Mouse (Mus musculus): ENCODE results near the gene Maml3. TPM values are rescaled to one million over a fixed set of nuclear protein-coding genes. Genes with fewer than 3 reads are reported as not detected.

Maml3 gene
- total RNA-seq, 1 experiment, result 1.2 TPM

DNA sequence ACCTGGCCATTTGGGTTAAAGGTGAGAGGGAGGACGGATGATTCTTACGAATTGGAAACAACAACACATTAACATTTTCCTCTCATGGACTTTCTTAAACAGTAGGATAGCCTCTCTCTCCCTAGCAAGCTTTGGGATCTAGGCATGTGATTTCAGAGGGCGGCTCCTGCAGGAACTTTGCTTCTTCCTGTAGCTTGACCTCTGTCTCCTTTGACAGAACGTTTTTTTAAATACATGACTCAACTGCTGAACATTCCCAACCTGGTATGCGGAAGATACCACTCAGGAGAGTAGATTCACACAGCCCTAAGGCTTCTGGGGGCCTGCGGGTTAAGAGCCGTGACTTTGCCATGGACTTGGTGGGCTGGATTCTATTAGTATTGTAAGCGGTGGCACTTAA lies 455.4 kb downstream of the Maml3 start:
- Histone ChIP-seq H3K9ac (ENCODE audit: insufficient read depth, low read depth, low read length, poor library complexity, severe bottlenecking) (no peak overlapping the region), H3K36me3 (ENCODE audit: control insufficient read depth, insufficient read depth, low read length, poor library complexity, severe bottlenecking) (no peaks in the 10 kb centered on the region), H3K9me3 (ENCODE audit: control insufficient read depth, insufficient read depth, low read depth, low read length) (no peaks in the 10 kb centered on the region), H3K4me3 (ENCODE audit: insufficient read depth in 1 of 2, low read depth in 1 of 2, low read length in 2 of 2, poor library complexity in 1 of 2, severe bottlenecking in 1 of 2) (no peak overlapping the region), H3K4me1 (ENCODE audit: control insufficient read depth in 2 of 2, insufficient read depth in 2 of 2, low read length in 2 of 2, poor library complexity in 1 of 2) (peaks cover 3 to 6% of the 10 kb centered on the region in 2 experiments; a peak in 3 of 4 replicates), H3K27ac (ENCODE audit: insufficient read depth, low read depth, low read length, poor library complexity, severe bottlenecking) (no peak overlapping the region)
- no peak for DNase-seq (ENCODE audit: low read depth, low spot score)
- in situ Hi-C loops (cut with MboI; ENCODE audit: low sequenced_read_pairs in 2 of 2, unreplicated experiment in 2 of 2), result loop anchor here in 1 of 2 experiments (10.0 kb wide), 1 partner anchor 65 kb away; no protein-coding TSS in a partner anchor
- TF ChIP-seq CHD2 (IDR thresholded peaks at IDR 0.05; ENCODE audit: low read depth, low read length) (no peak), ZNF384 (IDR thresholded peaks at IDR 0.05; ENCODE audit: low read depth, low read length) (no peak), ZC3H11A (IDR thresholded peaks at IDR 0.05; ENCODE audit: borderline replicate concordance, low read depth, low read length) (no peak), HCFC1 (IDR thresholded peaks at IDR 0.05; ENCODE audit: borderline replicate concordance, insufficient read depth, low read length) (no peak), MAFK (IDR thresholded peaks at IDR 0.05; ENCODE audit: insufficient read depth, low read depth, low read length) (no peak)

DNA sequence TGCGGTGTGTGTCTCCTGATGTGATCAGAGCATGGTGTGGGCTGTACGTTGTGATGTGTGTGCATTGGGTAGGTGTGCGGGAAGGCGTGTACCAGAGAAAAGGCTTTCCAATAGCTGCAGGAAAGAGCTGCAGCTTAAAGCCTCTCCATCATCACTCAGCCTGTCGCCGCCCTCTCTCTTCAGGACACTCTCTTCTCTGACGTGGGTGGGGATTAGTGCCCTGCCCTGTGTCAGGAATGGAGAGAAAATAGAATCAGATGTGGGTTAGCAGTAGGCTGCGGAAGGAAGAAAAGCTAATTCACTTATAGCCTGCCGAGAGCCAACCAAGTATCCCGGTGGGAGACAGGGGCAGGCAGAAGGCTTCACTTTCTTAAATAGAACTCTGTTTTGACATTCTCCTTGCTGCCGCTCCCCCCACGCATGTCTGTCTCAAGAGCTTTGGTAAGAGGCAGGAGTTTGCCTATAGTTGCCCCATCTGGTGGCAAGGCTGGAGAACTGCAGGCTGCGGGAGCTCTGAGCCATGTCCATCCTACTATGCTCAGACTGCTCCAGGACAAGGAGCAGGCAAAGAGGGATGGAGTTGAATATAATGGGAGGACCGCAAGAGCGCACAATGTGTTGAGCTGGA lies 456.7 kb downstream of the Maml3 start:
- no peaks in the 10 kb centered on the region for H3K9me3 ChIP-seq (ENCODE audit: control insufficient read depth, insufficient read depth, low read depth, low read length)
- TF ChIP-seq CHD2 (IDR thresholded peaks at IDR 0.05; ENCODE audit: low read depth, low read length), result no peak
- TF ChIP-seq ZC3H11A (IDR thresholded peaks at IDR 0.05; ENCODE audit: borderline replicate concordance, low read depth, low read length), result peak; percentile 82
- TF ChIP-seq MAFK (IDR thresholded peaks at IDR 0.05; ENCODE audit: insufficient read depth, low read depth, low read length), result no peak
- no peak for TF ChIP-seq ZNF384 (IDR thresholded peaks at IDR 0.05; ENCODE audit: low read depth, low read length)
- no peak for TF ChIP-seq HCFC1 (IDR thresholded peaks at IDR 0.05; ENCODE audit: borderline replicate concordance, insufficient read depth, low read length)
- H3K9ac ChIP-seq (ENCODE audit: insufficient read depth, low read depth, low read length, poor library complexity, severe bottlenecking), result no peak overlapping the region
- peak overlapping the region in 1 of 2 experiments; percentile 37; a peak in 1 of 4 replicates for H3K4me3 ChIP-seq (ENCODE audit: insufficient read depth in 1 of 2, low read depth in 1 of 2, low read length in 2 of 2, poor library complexity in 1 of 2, severe bottlenecking in 1 of 2)
- peaks cover 3 to 6% of the 10 kb centered on the region in 2 experiments; a peak in 3 of 4 replicates for H3K4me1 ChIP-seq (ENCODE audit: control insufficient read depth in 2 of 2, insufficient read depth in 2 of 2, low read length in 2 of 2, poor library complexity in 1 of 2)
- in situ Hi-C loops (cut with MboI; ENCODE audit: low sequenced_read_pairs in 2 of 2, unreplicated experiment in 2 of 2), result loop anchor here in 1 of 2 experiments (10.0 kb wide), 1 partner anchor 63 kb away; no protein-coding TSS in a partner anchor
- no peaks in the 10 kb centered on the region for H3K36me3 ChIP-seq (ENCODE audit: control insufficient read depth, insufficient read depth, low read length, poor library complexity, severe bottlenecking)
- no peak overlapping the region; the same call in 1 of the 2 replicates for H3K27ac ChIP-seq (ENCODE audit: insufficient read depth, low read depth, low read length, poor library complexity, severe bottlenecking)
- peak; percentile 68 for DNase-seq (ENCODE audit: low read depth, low spot score)

DNA sequence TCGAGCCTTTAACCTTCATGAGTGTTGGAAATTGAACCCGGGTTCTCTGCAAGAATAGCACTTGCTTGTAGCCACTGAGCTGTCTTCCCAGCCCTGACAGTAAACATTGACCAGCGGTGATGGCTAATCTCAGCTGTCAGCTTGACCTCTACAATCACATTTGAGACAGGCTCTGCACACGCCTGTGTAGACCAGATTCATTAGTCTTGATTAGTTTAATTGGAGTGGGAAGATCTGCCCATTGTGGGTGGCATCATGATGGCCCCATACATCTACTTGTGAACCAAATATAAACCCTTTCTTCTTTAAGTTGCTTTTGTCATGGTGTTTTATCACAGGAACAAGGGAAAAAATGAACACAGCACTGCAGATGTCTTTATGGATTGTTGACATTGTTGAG lies 457.5 kb downstream of the Maml3 start:
- Histone ChIP-seq H3K4me3 (ENCODE audit: insufficient read depth in 1 of 2, low read depth in 1 of 2, low read length in 2 of 2, poor library complexity in 1 of 2, severe bottlenecking in 1 of 2) (no peak overlapping the region), H3K9ac (ENCODE audit: insufficient read depth, low read depth, low read length, poor library complexity, severe bottlenecking) (no peak overlapping the region), H3K4me1 (ENCODE audit: control insufficient read depth in 2 of 2, insufficient read depth in 2 of 2, low read length in 2 of 2, poor library complexity in 1 of 2) (peaks cover 3 to 4% of the 10 kb centered on the region in 2 experiments; a peak in 3 of 4 replicates), H3K36me3 (ENCODE audit: control insufficient read depth, insufficient read depth, low read length, poor library complexity, severe bottlenecking) (no peaks in the 10 kb centered on the region), H3K9me3 (ENCODE audit: control insufficient read depth, insufficient read depth, low read depth, low read length) (no peaks in the 10 kb centered on the region), H3K27ac (ENCODE audit: insufficient read depth, low read depth, low read length, poor library complexity, severe bottlenecking) (no peak overlapping the region)
- in situ Hi-C loops (cut with MboI; ENCODE audit: low sequenced_read_pairs in 2 of 2, unreplicated experiment in 2 of 2), result loop anchor here in 1 of 2 experiments (10.0 kb wide), 1 partner anchor 63 kb away; no protein-coding TSS in a partner anchor
- no peak for DNase-seq (ENCODE audit: low read depth, low spot score)
- TF ChIP-seq CHD2 (IDR thresholded peaks at IDR 0.05; ENCODE audit: low read depth, low read length) (no peak), HCFC1 (IDR thresholded peaks at IDR 0.05; ENCODE audit: borderline replicate concordance, insufficient read depth, low read length) (no peak), MAFK (IDR thresholded peaks at IDR 0.05; ENCODE audit: insufficient read depth, low read depth, low read length) (no peak), ZNF384 (IDR thresholded peaks at IDR 0.05; ENCODE audit: low read depth, low read length) (no peak), ZC3H11A (IDR thresholded peaks at IDR 0.05; ENCODE audit: borderline replicate concordance, low read depth, low read length) (no peak)

DNA sequence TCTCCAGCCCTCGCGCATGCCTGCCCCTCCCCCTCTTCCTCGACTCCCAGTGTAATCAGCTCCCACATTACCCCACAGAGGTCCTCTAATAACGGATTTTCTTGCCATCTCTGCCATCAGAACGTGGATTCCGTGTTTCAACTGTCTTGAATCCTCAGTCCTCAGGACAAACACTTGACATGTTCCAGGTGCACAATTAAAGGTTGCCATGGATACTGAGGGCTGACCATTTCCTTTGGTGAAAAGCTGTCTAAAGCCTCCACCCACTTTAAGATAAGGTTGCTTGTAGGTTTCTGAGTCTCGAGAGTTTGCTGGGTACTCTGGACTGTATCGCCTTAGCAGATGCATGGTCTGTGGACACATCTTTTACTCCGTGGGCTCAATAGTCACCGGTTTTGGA lies 458.6 kb downstream of the Maml3 start:
- peaks cover 3 to 4% of the 10 kb centered on the region in 2 experiments; a peak in 3 of 4 replicates for H3K4me1 ChIP-seq (ENCODE audit: control insufficient read depth in 2 of 2, insufficient read depth in 2 of 2, low read length in 2 of 2, poor library complexity in 1 of 2)
- H3K27ac ChIP-seq (ENCODE audit: insufficient read depth, low read depth, low read length, poor library complexity, severe bottlenecking), result no peak overlapping the region
- H3K4me3 ChIP-seq (ENCODE audit: insufficient read depth in 1 of 2, low read depth in 1 of 2, low read length in 2 of 2, poor library complexity in 1 of 2, severe bottlenecking in 1 of 2), result no peak overlapping the region
- TF ChIP-seq HCFC1 (IDR thresholded peaks at IDR 0.05; ENCODE audit: borderline replicate concordance, insufficient read depth, low read length) (no peak), CHD2 (IDR thresholded peaks at IDR 0.05; ENCODE audit: low read depth, low read length) (no peak), MAFK (IDR thresholded peaks at IDR 0.05; ENCODE audit: insufficient read depth, low read depth, low read length) (no peak), ZC3H11A (IDR thresholded peaks at IDR 0.05; ENCODE audit: borderline replicate concordance, low read depth, low read length) (no peak), ZNF384 (IDR thresholded peaks at IDR 0.05; ENCODE audit: low read depth, low read length) (no peak)
- H3K9me3 ChIP-seq (ENCODE audit: control insufficient read depth, insufficient read depth, low read depth, low read length), result no peaks in the 10 kb centered on the region
- DNase-seq (ENCODE audit: low read depth, low spot score), result no peak
- no peak overlapping the region for H3K9ac ChIP-seq (ENCODE audit: insufficient read depth, low read depth, low read length, poor library complexity, severe bottlenecking)
- in situ Hi-C loops (cut with MboI; ENCODE audit: low sequenced_read_pairs in 2 of 2, unreplicated experiment in 2 of 2), result loop anchor here in 1 of 2 experiments (10.0 kb wide), 1 partner anchor 62 kb away; no protein-coding TSS in a partner anchor
- H3K36me3 ChIP-seq (ENCODE audit: control insufficient read depth, insufficient read depth, low read length, poor library complexity, severe bottlenecking), result no peaks in the 10 kb centered on the region

Measured in ES-E14 (cell line).